Mouse (Mus musculus) midbrain, embryonic 14.5 days (tissue): ENCODE measurements around the gene Rab3b. TPM values are rescaled to one million over a fixed set of nuclear protein-coding genes. Genes with fewer than 3 reads are reported as not detected.

ENCODE experiments used
- ATAC-seq: fragments of 200-750 bp; cut with Nextera tagmentation; 2 replicates; pipeline ENCODE4 v1.8.0; 2017; ENCODE audit warnings: moderate number of reproducible peaks, moderate library complexity; ENCODE audit not compliant: low FRiP score, low TSS enrichment
- DNase-seq: peaks from one replicate; pipeline ENCODE4 v3.0.0-alpha.2; 2015
- H3K27ac ChIP-seq: fragments of 300-500 bp; sonication (generic); replicated peaks from 2 replicates; pipeline ENCODE4 v1.5.1; 2014; ENCODE audit warnings: mild to moderate bottlenecking, low read depth, low read length, moderate library complexity
- H3K27me3 ChIP-seq: fragments of 300-500 bp; sonication (generic); 2 replicates; pipeline ENCODE4 v1.6.1; 2014; ENCODE audit warnings: low read length, control low read depth, mixed read lengths; ENCODE audit not compliant: control insufficient read depth, insufficient read depth
- H3K36me3 ChIP-seq: fragments of 300-500 bp; sonication (generic); 2 replicates; pipeline ENCODE4 v1.6.1; 2014; ENCODE audit warnings: low read length, control low read depth; ENCODE audit not compliant: control insufficient read depth, insufficient read depth
- H3K4me1 ChIP-seq: fragments of 300-500 bp; sonication (generic); 2 replicates; pipeline ENCODE4 v1.6.1; 2014; ENCODE audit warnings: mild to moderate bottlenecking, antibody characterized with exemption, low read length, control low read depth; ENCODE audit not compliant: control insufficient read depth, insufficient read depth
- H3K4me2 ChIP-seq: fragments of 300-500 bp; sonication (generic); 2 replicates; pipeline ENCODE4 v1.6.1; 2014; ENCODE audit warnings: mild to moderate bottlenecking, low read length, moderate library complexity
- H3K4me3 ChIP-seq: fragments of 300-500 bp; sonication (generic); replicated peaks from 2 replicates; pipeline ENCODE4 v1.5.1; 2014; ENCODE audit warnings: low read depth, low read length
- H3K9ac ChIP-seq: fragments of 300-500 bp; sonication (generic); replicated peaks from 2 replicates; pipeline ENCODE4 v1.6.1; 2014; ENCODE audit warnings: mild to moderate bottlenecking, low read length, moderate library complexity
- H3K9me3 ChIP-seq: fragments of 300-500 bp; sonication (generic); 2 replicates; pipeline ENCODE4 v1.6.1; 2016; ENCODE audit warnings: low read length, control low read depth, mixed read lengths; ENCODE audit not compliant: control insufficient read depth
- WGBS: fragments of 180-500 bp; shearing (Covaris S2); extraction: QIAGEN DNeasy Blood & Tissue Kit; methylation state at CpG from one replicate; pipeline ENCODE4 v1.1.7; 2014; 5-methylcytosine and 5-hydroxymethylcytosine counted together
- polyA plus RNA-seq: library from polyadenylated mRNA; unstranded; fragments of >200 nt; fragmentation: Nextera tagmentation; extraction: Ambion mirVana; gene quantifications from 2 replicates; pipeline ENCODE4 v1.2.1, GENCODE M21; 2014

Rab3b gene
- polyA plus RNA-seq, 1 experiment from 2014 or later: 110 TPM

DNA sequence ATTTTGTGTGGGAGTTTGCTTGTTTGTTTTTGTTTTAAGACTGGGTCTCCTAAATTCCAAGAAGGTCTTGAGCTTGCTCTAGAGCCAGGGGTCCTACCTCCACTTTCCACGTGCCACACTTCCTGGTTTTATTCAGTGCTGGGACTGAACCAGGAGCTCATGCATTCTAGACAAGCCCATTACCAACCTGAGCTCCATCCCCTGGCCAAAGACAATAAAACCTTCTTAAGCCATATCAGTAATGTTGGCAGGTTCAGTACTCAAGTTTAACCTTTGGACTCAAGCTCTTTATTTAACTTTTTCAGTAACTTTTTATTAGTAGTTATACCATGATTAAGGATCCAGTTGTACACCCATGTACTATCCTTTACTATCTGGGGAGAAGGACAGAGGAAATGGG lies 54.3 kb downstream of the Rab3b start:
- Histone ChIP-seq H3K9me3 (no peaks in the 10 kb centered on the region), H3K27me3 (peaks cover 3% of the 10 kb centered on the region), H3K4me3 (no peak overlapping the region), H3K27ac (no peak overlapping the region), H3K9ac (no peak overlapping the region), H3K36me3 (no peaks in the 10 kb centered on the region), H3K4me1 (no peaks in the 10 kb centered on the region), H3K4me2 (no peak overlapping the region)
- ATAC-seq (no peak), DNase-seq (no peak)
- 76% methylated on average over 1 of the region's 1 CpGs for WGBS

GRCm38 (mm10) chr4:108934856-108935255 lies 56.0 kb downstream of the Rab3b start:
- Histone ChIP-seq H3K9ac (no peak overlapping the region), H3K27me3 (peaks cover 7% of the 10 kb centered on the region), H3K36me3 (no peaks in the 10 kb centered on the region), H3K4me2 (no peak overlapping the region), H3K4me3 (no peak overlapping the region), H3K27ac (no peak overlapping the region), H3K4me1 (no peaks in the 10 kb centered on the region), H3K9me3 (no peaks in the 10 kb centered on the region)
- no peak for DNase-seq
- no peak for ATAC-seq
- WGBS: 93% methylated on average over 4 of the region's 4 CpGs

GRCm38 (mm10) chr4:108937848-108938771 lies 59.2 kb downstream of the Rab3b start:
- H3K4me3 ChIP-seq: no peak overlapping the region
- H3K36me3 ChIP-seq: no peaks in the 10 kb centered on the region
- H3K27me3 ChIP-seq: peaks cover 10% of the 10 kb centered on the region
- 64% methylated on average over 12 of the region's 12 CpGs for WGBS
- ATAC-seq (no peak), DNase-seq (peak; percentile 17)
- no peak overlapping the region for H3K27ac ChIP-seq
- peaks cover 9% of the 10 kb centered on the region for H3K4me1 ChIP-seq
- no peak overlapping the region for H3K4me2 ChIP-seq
- no peaks in the 10 kb centered on the region for H3K9me3 ChIP-seq
- H3K9ac ChIP-seq: no peak overlapping the region

DNA sequence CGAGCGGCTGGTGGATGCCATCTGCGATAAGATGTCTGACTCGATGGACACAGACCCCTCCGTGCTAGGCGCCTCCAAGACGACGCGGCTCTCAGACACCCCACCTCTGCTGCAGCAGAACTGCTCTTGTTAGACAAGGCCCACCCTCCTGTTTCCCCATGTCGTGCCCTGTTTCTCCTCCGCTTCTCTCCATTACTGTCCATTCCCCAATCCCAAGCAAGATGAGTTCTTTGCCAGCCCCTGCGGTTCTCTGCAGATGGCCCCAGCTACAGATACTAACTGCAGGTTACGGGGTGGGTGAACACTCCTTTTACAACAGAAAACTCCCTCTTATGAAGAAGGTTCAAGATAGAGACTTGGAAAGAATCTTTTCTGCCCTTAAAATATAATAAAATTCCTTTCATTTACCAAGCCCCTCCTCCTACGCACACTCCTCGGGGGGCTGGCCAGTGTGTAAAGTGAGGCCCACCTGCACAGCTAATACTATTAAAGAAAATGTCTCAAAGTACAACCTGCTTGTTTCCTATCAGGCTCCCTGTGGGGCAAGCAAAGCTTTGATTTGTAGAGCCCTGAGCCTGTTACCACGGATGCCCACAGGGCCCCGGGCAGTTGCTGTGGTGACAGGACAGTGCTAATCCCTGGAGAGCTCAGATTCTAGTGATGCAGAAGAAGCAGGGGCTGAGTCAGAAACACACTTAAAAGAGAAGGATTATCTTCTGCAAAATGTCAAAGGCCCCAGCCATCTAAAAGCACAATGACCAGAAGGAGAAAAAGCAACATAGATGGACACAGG lies 62.0 kb downstream of the Rab3b start:
- Histone ChIP-seq H3K4me3 (no peak overlapping the region), H3K27ac (no peak overlapping the region), H3K4me2 (no peak overlapping the region), H3K27me3 (peaks cover 10% of the 10 kb centered on the region; the same call in 1 of the 2 replicates), H3K36me3 (no peaks in the 10 kb centered on the region), H3K9ac (no peak overlapping the region), H3K9me3 (no peaks in the 10 kb centered on the region), H3K4me1 (peaks cover 9% of the 10 kb centered on the region)
- DNase-seq (peak; percentile 72), ATAC-seq (no peak)
- 37% methylated on average over 17 of the region's 17 CpGs for WGBS

GRCm38 (mm10) chr4:108942171-108942570 lies 63.3 kb downstream of the Rab3b start:
- no peak for ATAC-seq
- no peak for DNase-seq
- Histone ChIP-seq H3K9ac (no peak overlapping the region), H3K27ac (no peak overlapping the region), H3K4me3 (no peak overlapping the region), H3K4me2 (no peak overlapping the region), H3K4me1 (peaks cover 9% of the 10 kb centered on the region), H3K36me3 (no peaks in the 10 kb centered on the region), H3K27me3 (peaks cover 8% of the 10 kb centered on the region; the same call in 1 of the 2 replicates), H3K9me3 (no peaks in the 10 kb centered on the region)
- 73% methylated on average over 4 of the region's 4 CpGs for WGBS

GRCm38 (mm10) chr4:108942986-108943720 lies 64.3 kb downstream of the Rab3b start:
- no peak for DNase-seq
- Histone ChIP-seq H3K4me1 (peaks cover 9% of the 10 kb centered on the region), H3K4me2 (no peak overlapping the region), H3K27me3 (peaks cover 7% of the 10 kb centered on the region; the same call in 1 of the 2 replicates), H3K4me3 (no peak overlapping the region), H3K9ac (no peak overlapping the region), H3K36me3 (no peaks in the 10 kb centered on the region), H3K9me3 (no peaks in the 10 kb centered on the region), H3K27ac (no peak overlapping the region)
- ATAC-seq: no peak
- WGBS: 68% methylated on average over 11 of the region's 11 CpGs

- Histone ChIP-seq H3K9ac (no peak overlapping the region), H3K27ac (no peak overlapping the region), H3K4me2 (no peak overlapping the region), H3K27me3 (no peaks in the 10 kb centered on the region; the same call in 1 of the 2 replicates), H3K36me3 (no peaks in the 10 kb centered on the region), H3K4me3 (no peak overlapping the region), H3K9me3 (no peaks in the 10 kb centered on the region), H3K4me1 (no peaks in the 10 kb centered on the region)
- no peak for ATAC-seq
- 94% methylated on average over 7 of the region's 7 CpGs for WGBS
- no peak for DNase-seq
Observed at GRCm38 (mm10) chr4:108949168-108949567, 70.3 kb downstream of the Rab3b start.

DNA sequence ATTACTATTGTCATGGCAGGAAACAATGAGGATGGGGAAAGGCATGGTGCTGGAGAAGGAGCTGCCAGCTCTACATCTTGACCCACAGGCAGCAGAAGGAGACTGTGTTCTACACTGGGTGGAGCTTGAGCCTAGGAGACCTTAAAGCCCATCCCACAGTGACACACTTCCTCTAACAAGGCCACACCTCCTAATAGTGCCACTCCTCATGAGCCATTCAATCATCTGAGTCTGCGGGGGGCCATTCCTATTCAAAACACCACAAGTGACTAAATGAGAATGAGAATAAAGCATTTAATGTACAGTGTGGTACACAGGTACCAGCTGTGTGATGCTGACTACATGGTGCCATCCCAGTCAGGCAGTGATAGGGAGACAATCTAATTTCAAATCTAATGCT lies 71.3 kb downstream of the Rab3b start:
- Histone ChIP-seq H3K9me3 (no peaks in the 10 kb centered on the region), H3K4me2 (no peak overlapping the region), H3K9ac (no peak overlapping the region), H3K4me1 (no peaks in the 10 kb centered on the region), H3K27ac (no peak overlapping the region), H3K36me3 (no peaks in the 10 kb centered on the region), H3K4me3 (no peak overlapping the region), H3K27me3 (no peaks in the 10 kb centered on the region)
- DNase-seq (no peak), ATAC-seq (no peak)
- 92% methylated on average over 1 of the region's 1 CpGs for WGBS
